Mouse (Mus musculus): ENCODE measurements at regions not wholly inside any gene's neighbourhood (a gene's known extent, or its start where the extent isn't known, plus 50 kb on each side); places are given as distances from the start of the nearest gene placed in this dataset.

DNA sequence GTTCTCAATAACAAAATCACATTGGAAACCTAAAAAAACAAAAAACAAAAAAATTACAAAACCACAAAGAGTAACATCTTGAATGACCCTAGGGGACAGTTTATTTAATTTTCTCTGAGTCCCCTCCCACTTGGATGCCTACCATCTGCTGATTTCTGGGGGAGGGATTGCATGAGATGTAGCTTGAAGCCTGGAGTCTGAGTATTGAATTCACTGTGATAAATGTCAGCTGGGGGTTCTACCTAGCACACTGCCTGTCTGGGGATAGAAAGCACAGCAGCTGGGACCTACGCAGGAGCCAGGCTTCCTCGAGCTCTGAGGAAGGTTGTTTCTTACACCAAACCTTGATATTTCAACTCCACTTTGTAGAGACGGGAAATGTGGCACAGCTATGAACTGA, 224.4 kb downstream of the Icos start:
- no peaks in the 10 kb centered on the region for H3K9me3 ChIP-seq (replicated peaks)
- 77% methylated on average over 3 of the region's 3 CpGs for WGBS
- H3K27ac ChIP-seq: 0 out of 2 replicates have a peak overlapping the region, but pooled peaks have one; percentile 25
- H3K27me3 ChIP-seq (ENCODE audit: low read depth, poor library complexity, severe bottlenecking): no peaks in the 10 kb centered on the region; the same call in 1 of the 2 replicates
- DNase-seq (ENCODE audit: low spot score): no peak
- no peak overlapping the region for H3K4me3 ChIP-seq
- peaks cover 25% of the 10 kb centered on the region for H3K4me1 ChIP-seq
- no peaks in the 10 kb centered on the region for H3K36me3 ChIP-seq

DNA sequence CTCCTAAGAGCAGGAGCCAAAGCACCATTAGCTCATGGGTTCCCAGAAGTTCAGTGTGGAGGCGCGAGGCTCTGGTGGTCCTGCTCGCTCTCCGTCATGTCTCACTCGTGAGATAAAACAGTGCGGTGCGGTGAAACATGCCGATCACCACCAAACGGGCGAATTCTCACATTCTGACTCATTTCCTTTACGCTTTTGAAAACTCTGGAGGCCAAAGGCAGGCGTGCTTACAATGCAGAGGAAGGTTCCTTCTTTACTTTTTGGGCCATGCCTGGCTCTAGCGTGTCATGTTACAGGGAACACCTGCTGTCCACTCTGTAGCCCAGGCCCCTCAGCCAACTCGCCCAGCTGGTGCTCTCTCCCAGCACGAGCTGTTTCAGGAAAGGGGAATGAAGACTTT, 225.4 kb downstream of the Icos start:
- peak overlapping the region; percentile 75 for H3K27ac ChIP-seq
- peaks cover 25% of the 10 kb centered on the region for H3K4me1 ChIP-seq
- H3K9me3 ChIP-seq (replicated peaks): no peaks in the 10 kb centered on the region
- WGBS: 31% methylated on average over 15 of the region's 15 CpGs
- H3K4me3 ChIP-seq: peak overlapping the region; percentile 36
- H3K27me3 ChIP-seq (ENCODE audit: low read depth, poor library complexity, severe bottlenecking): no peaks in the 10 kb centered on the region; the same call in 1 of the 2 replicates
- no peaks in the 10 kb centered on the region for H3K36me3 ChIP-seq
- DNase-seq (ENCODE audit: low spot score): peak; percentile 75

DNA sequence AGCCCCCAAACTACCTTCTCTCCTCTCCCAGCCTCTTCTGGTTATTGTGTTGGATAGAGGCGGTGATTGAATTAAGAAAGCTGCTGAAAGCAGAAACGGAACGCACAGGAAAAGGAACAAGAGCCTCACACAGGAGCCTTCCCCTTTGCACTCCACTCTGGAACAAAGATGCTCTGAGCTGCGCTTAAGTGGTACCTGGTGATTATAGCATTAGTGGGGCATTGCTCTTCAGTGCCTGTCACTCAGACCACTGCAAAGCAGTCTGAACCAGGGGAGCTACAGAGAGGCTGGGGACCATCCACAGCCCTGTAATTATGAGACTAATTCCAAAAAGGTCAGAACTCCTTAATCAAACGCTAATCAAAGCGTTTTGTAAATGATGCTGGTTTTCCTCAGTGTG, 225.9 kb downstream of the Icos start:
- H3K36me3 ChIP-seq: no peaks in the 10 kb centered on the region
- no peak for DNase-seq (ENCODE audit: low spot score)
- H3K4me1 ChIP-seq: peaks cover 25% of the 10 kb centered on the region
- peak overlapping the region; percentile 75 for H3K27ac ChIP-seq
- no peaks in the 10 kb centered on the region; the same call in 1 of the 2 replicates for H3K27me3 ChIP-seq (ENCODE audit: low read depth, poor library complexity, severe bottlenecking)
- H3K9me3 ChIP-seq (replicated peaks): no peaks in the 10 kb centered on the region
- H3K4me3 ChIP-seq: peak overlapping the region; percentile 36
- WGBS: 27% methylated on average over 6 of the region's 6 CpGs

DNA sequence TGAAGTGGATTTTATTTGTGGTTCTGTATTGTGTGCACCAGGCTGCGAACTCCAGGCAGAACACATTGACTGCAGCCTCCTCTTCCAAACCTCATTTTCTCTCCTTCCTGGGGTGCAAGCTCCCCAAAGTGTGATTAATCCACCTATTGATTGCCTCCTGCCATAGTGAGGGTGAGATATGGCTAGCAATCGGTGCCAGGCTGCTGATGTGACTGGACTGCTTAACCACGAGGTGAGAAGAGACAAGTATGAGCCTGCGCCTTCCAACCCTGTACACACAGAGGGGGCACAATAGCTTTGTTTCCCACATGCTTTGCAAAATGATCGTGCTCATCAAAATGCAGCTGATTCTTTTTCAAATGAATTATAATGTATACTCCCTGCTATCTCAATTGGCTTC, 227.4 kb downstream of the Icos start:
- no peaks in the 10 kb centered on the region for H3K36me3 ChIP-seq
- H3K9me3 ChIP-seq (replicated peaks): no peaks in the 10 kb centered on the region
- WGBS: 83% methylated on average over 5 of the region's 5 CpGs
- no peak overlapping the region for H3K27ac ChIP-seq
- no peaks in the 10 kb centered on the region; the same call in 1 of the 2 replicates for H3K27me3 ChIP-seq (ENCODE audit: low read depth, poor library complexity, severe bottlenecking)
- peak; percentile 12 for DNase-seq (ENCODE audit: low spot score)
- peaks cover 25% of the 10 kb centered on the region for H3K4me1 ChIP-seq
- H3K4me3 ChIP-seq: no peak overlapping the region

DNA sequence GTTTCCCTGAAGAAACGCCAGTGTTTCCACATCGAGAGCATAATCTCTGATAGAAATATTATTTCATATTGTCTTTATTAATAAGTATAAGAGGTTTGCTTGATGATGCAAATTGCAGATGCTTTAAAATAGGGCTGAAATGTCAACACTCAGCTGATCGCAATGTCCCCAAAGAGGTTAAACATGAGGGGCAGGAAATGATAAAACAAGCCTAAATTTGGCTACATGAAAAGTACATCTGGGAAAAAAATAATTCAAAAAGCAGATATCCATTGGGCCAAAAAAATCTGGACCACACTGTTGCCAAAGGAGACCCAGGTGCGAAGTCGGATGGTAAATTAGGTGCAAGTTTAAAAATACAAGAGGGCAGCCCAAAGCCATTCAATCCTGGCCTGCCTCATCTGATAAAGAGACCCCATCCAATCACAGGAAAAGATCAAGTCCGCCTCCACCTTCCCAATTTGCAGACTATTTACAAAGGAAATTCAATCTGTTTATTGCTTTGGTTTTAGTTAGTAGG, 229.2 kb downstream of the Icos start:
- WGBS: 94% methylated on average over 6 of the region's 6 CpGs
- peaks cover 25% of the 10 kb centered on the region for H3K4me1 ChIP-seq
- no peaks in the 10 kb centered on the region for H3K9me3 ChIP-seq (replicated peaks)
- H3K27ac ChIP-seq: no peak overlapping the region
- H3K36me3 ChIP-seq: no peaks in the 10 kb centered on the region
- DNase-seq (ENCODE audit: low spot score): peak; percentile 6
- H3K27me3 ChIP-seq (ENCODE audit: low read depth, poor library complexity, severe bottlenecking): no peaks in the 10 kb centered on the region; the same call in 1 of the 2 replicates
- H3K4me3 ChIP-seq: no peak overlapping the region

DNA sequence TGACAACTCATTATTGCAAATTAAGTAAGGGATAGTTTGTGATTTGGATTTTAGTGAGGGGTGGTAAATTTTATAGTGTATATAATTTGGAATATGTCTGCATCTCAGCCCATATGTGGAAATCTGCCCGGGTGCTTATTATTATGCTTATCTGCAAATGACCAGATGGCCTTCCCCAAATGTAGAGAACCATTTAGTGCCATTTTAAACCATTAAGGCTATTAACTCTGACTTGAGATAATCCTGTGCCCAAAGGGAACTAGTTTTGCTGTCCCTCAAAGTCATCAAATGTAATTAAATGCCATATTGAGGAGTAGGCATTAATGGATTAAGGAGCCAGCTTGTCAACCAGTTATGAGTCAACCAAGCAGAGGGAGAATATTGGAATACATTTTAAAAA, 230.7 kb downstream of the Icos start:
- no peak for DNase-seq (ENCODE audit: low spot score)
- Histone ChIP-seq H3K4me1 (peaks cover 13% of the 10 kb centered on the region), H3K9me3 (replicated peaks) (no peaks in the 10 kb centered on the region), H3K36me3 (no peaks in the 10 kb centered on the region), H3K4me3 (no peak overlapping the region), H3K27me3 (ENCODE audit: low read depth, poor library complexity, severe bottlenecking) (no peaks in the 10 kb centered on the region; the same call in 1 of the 2 replicates), H3K27ac (no peak overlapping the region)
- 68% methylated on average over 1 of the region's 1 CpGs for WGBS

DNA sequence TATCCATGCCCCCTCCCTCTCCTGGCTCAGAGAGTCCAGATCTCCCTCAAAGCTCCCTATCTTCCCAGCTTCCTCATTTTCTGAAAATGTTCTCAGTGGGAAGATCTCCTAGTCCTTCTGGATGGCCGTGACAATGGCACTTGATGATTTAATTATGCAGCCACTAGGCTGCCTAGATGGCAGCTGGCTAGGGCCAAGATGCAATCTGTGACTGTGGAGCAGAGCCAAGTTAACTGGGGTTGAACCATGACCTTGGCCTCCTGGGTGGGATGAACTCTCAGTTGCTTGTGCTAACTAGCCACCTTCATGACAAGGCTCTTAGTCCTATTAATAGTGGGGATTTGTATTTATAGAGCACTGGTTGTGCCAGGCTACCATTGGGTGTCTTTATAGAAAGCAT, 243.4 kb downstream of the Icos start:
- no peaks in the 10 kb centered on the region for H3K36me3 ChIP-seq
- no peaks in the 10 kb centered on the region for H3K9me3 ChIP-seq (replicated peaks)
- no peaks in the 10 kb centered on the region for H3K4me1 ChIP-seq
- DNase-seq (ENCODE audit: low spot score): no peak
- H3K4me3 ChIP-seq: no peak overlapping the region
- WGBS: 59% methylated on average over 1 of the region's 1 CpGs
- H3K27ac ChIP-seq: no peak overlapping the region
- no peaks in the 10 kb centered on the region for H3K27me3 ChIP-seq (ENCODE audit: low read depth, poor library complexity, severe bottlenecking)

DNA sequence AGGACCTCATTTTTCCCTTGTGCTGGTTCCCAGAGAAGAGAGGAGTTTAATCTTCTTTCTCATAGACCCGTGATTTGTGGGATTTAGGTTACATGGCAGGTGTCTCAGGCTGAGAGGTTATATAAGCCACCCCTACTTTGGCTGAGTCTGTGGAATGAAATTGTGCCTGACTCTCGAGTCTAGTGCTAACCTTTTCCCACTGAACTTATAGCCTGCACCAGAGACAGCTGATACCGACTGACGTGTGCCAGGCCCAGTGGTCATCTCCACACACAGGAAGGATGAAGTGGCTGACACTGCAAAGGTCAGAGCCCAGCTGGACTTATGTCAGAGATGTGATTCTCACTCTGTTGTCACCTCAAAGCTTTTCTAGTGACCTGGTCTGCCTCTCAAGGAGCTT, 251.2 kb downstream of the Icos start:
- no peak overlapping the region for H3K27ac ChIP-seq
- peaks cover 26% of the 10 kb centered on the region for H3K4me1 ChIP-seq
- no peaks in the 10 kb centered on the region for H3K36me3 ChIP-seq
- no peak for DNase-seq (ENCODE audit: low spot score)
- no peaks in the 10 kb centered on the region for H3K9me3 ChIP-seq (replicated peaks)
- 45% methylated on average over 4 of the region's 4 CpGs for whole genome bisulfite sequencing
- peaks cover 17% of the 10 kb centered on the region; the same call in 1 of the 2 replicates for H3K27me3 ChIP-seq (ENCODE audit: low read depth, poor library complexity, severe bottlenecking)
- no peak overlapping the region for H3K4me3 ChIP-seq

DNA sequence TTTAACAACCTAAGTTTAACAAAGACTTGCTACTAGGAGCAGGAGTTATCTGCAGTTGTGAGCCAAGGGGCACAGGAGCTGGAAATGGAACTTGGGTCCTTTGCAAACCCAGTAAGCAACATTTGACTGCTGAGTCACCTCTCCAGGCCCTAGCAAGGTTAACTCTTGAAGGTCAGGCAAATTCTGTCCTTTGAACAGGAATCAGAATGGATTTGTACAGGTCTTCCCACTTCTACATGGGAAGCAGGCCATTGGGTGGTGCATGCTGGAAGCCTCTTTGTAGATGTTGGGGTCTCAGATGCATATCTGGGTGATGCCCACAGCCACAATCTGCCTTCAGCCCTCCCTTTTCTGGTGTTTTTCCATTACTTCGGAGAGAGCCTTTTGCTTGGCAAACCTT, 255.3 kb downstream of the Icos start:
- H3K4me1 ChIP-seq: peaks cover 35% of the 10 kb centered on the region
- H3K36me3 ChIP-seq: no peaks in the 10 kb centered on the region
- H3K4me3 ChIP-seq: no peak overlapping the region
- WGBS: 51% methylated on average over 1 of the region's 1 CpGs
- H3K27me3 ChIP-seq (ENCODE audit: low read depth, poor library complexity, severe bottlenecking): peaks cover 17% of the 10 kb centered on the region; the same call in 1 of the 2 replicates
- H3K9me3 ChIP-seq (replicated peaks): no peaks in the 10 kb centered on the region
- DNase-seq (ENCODE audit: low spot score): peak; percentile 33
- H3K27ac ChIP-seq: peak overlapping the region; percentile 62; the same call in 1 of the 2 replicates

DNA sequence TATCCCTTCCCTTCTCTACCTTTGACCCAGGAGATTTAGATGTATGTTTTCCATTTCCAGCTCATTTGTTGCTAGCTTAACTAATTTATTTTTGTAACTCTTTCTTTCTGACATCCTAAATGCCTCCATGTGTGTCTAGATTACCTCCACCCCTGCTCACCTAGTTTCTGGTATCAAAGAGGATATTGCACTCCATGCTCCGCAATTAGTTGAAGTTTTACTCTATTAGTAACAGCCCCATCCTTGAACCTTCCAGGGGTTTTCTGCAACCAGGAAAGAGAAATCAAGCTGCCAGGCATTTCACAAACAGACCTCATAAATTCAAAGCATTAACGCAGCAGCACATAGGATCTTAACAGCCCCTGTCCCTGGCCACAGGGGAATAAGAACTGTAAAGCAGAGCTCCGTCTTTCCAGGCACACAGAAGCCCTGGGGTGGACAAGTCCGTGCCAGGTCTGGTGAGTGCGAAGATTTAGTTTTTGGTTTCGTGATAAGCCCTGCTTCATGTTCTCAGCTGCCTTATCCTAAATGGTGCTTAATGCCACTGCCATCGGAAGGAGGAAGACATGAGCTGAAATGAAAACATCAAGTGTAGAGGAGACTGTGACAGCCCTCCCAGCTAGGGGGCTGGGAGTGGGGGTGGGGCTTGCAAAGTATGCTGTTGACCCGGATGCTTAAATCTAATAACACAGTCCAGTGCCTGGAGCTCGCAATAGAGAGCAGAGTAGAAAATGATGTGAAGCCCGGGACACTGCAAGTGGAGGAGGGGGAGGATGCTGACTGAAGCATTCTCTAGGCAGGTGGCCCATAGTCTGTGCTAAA, 256.0 kb downstream of the Icos start:
- peak; percentile 64 for DNase-seq (ENCODE audit: low spot score)
- Histone ChIP-seq H3K4me3 (peak overlapping the region; percentile 38), H3K36me3 (no peaks in the 10 kb centered on the region), H3K27me3 (ENCODE audit: low read depth, poor library complexity, severe bottlenecking) (peaks cover 17% of the 10 kb centered on the region; the same call in 1 of the 2 replicates), H3K9me3 (replicated peaks) (no peaks in the 10 kb centered on the region), H3K4me1 (peaks cover 35% of the 10 kb centered on the region), H3K27ac (peak overlapping the region; percentile 73)
- WGBS: 8% methylated on average over 10 of the region's 10 CpGs

DNA sequence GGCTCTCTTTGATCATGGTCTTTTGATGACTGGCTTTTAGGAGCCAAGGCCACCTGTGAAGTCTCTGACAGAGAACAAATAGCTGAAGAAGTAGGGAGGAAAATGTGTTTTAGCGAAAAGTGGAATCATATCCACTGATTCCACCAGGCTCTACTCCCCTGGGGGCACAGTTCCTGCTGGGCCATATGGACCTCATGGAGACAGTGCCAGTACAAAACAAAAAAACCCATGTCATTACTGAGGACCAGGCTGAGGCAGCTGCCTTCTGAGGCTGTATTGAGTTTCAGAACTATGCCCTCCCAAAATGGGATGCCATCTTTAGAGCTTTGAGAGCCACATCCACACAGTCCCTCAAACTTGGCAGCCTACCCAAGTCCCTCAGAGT, 256.6 kb downstream of the Icos start:
- H3K27me3 ChIP-seq (ENCODE audit: low read depth, poor library complexity, severe bottlenecking): peaks cover 12% of the 10 kb centered on the region; the same call in 1 of the 2 replicates
- H3K4me3 ChIP-seq: peak overlapping the region; percentile 38
- no peaks in the 10 kb centered on the region for H3K36me3 ChIP-seq
- no peaks in the 10 kb centered on the region for H3K9me3 ChIP-seq (replicated peaks)
- DNase-seq (ENCODE audit: low spot score): no peak
- peaks cover 30% of the 10 kb centered on the region for H3K4me1 ChIP-seq
- 0% methylated on average over 1 of the region's 1 CpGs for WGBS
- peak overlapping the region; percentile 73 for H3K27ac ChIP-seq

DNA sequence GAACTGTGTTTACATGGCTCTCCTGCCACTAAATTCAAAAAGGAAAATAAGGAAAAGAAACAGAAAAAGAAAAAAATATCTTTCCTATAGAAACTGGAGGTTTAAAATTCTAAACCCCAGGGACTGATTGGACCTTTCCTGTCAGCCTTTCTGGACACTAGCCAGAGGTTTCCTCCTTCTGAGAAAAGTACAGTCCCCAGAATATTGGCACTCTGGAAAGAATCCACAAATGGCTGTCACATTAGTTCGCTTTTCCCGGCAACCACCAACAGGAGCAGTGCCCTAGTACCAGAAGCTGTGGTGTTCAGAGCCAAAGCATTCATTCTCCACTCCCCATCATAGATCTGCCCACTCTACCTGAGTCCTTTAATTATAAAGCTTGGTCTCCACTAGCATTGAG, 258.8 kb downstream of the Icos start:
- no peaks in the 10 kb centered on the region for H3K36me3 ChIP-seq
- H3K4me3 ChIP-seq: no peak overlapping the region
- H3K27ac ChIP-seq: no peak overlapping the region
- H3K9me3 ChIP-seq (replicated peaks): no peaks in the 10 kb centered on the region
- H3K27me3 ChIP-seq (ENCODE audit: low read depth, poor library complexity, severe bottlenecking): 0 out of 2 replicates have a peak, but pooled peaks cover 4% of the 10 kb centered on the region
- DNase-seq (ENCODE audit: low spot score): no peak
- 91% methylated on average over 2 of the region's 2 CpGs for WGBS
- H3K4me1 ChIP-seq: peaks cover 30% of the 10 kb centered on the region

DNA sequence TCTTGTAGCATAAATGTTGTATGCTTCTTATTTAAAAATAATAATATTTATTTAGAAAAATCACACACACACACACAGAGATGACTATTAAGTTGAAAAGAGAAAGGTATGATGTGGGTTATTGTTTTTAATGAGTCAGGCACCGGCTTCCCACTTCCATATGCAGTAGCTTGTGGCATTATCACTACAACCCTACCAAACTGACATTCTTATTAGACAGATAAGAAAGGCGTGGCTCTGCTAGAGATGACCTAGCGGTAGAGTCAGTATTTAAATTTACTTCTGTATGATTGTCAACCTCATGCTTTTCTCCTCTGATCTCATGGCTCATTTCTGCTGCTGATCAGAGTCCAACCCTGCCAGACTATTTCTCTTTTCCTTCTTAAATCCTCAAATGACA, 260.9 kb downstream of the Icos start:
- no peak for DNase-seq (ENCODE audit: low spot score)
- Histone ChIP-seq H3K4me1 (peaks cover 15% of the 10 kb centered on the region), H3K36me3 (no peaks in the 10 kb centered on the region), H3K9me3 (replicated peaks) (no peaks in the 10 kb centered on the region), H3K27me3 (ENCODE audit: low read depth, poor library complexity, severe bottlenecking) (0 out of 2 replicates have a peak, but pooled peaks cover 4% of the 10 kb centered on the region), H3K4me3 (no peak overlapping the region), H3K27ac (no peak overlapping the region)
- WGBS: 92% methylated on average over 3 of the region's 3 CpGs
